Mouse (Mus musculus): ENCODE results near the gene Hnf1b.

DNA sequence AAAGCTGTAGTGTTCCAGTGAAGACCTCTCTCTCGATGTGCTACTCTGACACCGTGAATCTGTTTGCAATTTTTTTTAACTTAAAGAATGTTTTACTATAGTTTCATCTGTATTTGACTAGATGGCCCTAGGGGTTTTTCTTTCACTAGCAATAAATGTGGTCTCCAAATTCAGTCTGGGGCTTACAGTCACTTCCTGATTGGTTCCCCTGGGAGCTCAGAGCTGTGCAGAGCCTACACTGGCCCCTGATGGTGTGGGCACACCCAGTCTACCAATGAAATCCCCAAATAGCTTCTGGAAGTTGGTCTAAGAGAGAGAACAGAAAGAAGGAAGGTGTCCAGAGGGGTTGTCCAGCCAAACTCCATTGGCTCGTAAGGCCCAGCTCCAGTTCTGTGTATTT is 23.7 kb upstream of the Hnf1b start:
- peak; percentile 22; the same call in 1 of the 2 replicates for TF ChIP-seq MAX (IDR thresholded peaks at IDR 0.05; ENCODE audit: low read length)
- 0 out of 2 replicates have a peak, but pooled peaks have one; percentile 55 for TF ChIP-seq MAFK (IDR thresholded peaks at IDR 0.05; ENCODE audit: insufficient replicate concordance, low read length)
- no peak for TF ChIP-seq POLR2A (IDR thresholded peaks at IDR 0.05; ENCODE audit: low read depth, low read length)
- TF ChIP-seq ZNF384 (IDR thresholded peaks at IDR 0.05; ENCODE audit: low read depth, low read length), result peak; percentile 44
- TF ChIP-seq SIN3A (IDR thresholded peaks at IDR 0.05; ENCODE audit: low read length), result 0 out of 2 replicates have a peak, but pooled peaks have one; percentile 25
- TF ChIP-seq EP300 (IDR thresholded peaks at IDR 0.05; ENCODE audit: low read length), result peak; percentile 80
- TF ChIP-seq CHD1 (IDR thresholded peaks at IDR 0.05; ENCODE audit: low read depth, low read length), result no peak
- no peak for TF ChIP-seq TBP (conservative IDR thresholded peaks at IDR 0.05; ENCODE audit: low read depth, low read length)
- no peak for TF ChIP-seq CTCF (conservative IDR thresholded peaks at IDR 0.05 in 1 of 2, IDR thresholded peaks at IDR 0.05 in 1 of 2; ENCODE audit: low read depth in 2 of 2, low read length in 2 of 2)
- TF ChIP-seq ELF1 (IDR thresholded peaks at IDR 0.05; ENCODE audit: low read depth, low read length), result peak; percentile 77
- TF ChIP-seq UBTF (IDR thresholded peaks at IDR 0.05; ENCODE audit: low read depth, low read length), result no peak
- no peak for TF ChIP-seq CHD2 (IDR thresholded peaks at IDR 0.05; ENCODE audit: low read length)
- peak; percentile 76 for TF ChIP-seq MEF2A (IDR thresholded peaks at IDR 0.05; ENCODE audit: borderline replicate concordance, low read depth, low read length)
- TF ChIP-seq MAZ (IDR thresholded peaks at IDR 0.05; ENCODE audit: low read depth, low read length), result peak; percentile 59; the same call in 1 of the 2 replicates
